Mouse (Mus musculus) stomach, postnatal 0 days (tissue): ENCODE results near the gene Pde10a. TPM values are rescaled to one million over a fixed set of nuclear protein-coding genes. Genes with fewer than 3 reads are reported as not detected.

Source experiments
- ATAC-seq: fragments of 200-750 bp; cut with Nextera tagmentation; 2 replicates; pipeline ENCODE4 v1.8.0; 2017; ENCODE audit not compliant: low FRiP score, low TSS enrichment
- DNase-seq: peaks from one replicate; pipeline ENCODE4 v3.0.0-alpha.2; 2016; ENCODE audit warnings: low spot score
- H3K27ac ChIP-seq: fragments of 300-500 bp; sonication (generic); replicated peaks from 2 replicates; pipeline ENCODE4 v1.5.1; 2014; ENCODE audit warnings: mild to moderate bottlenecking, control low read depth
- H3K27me3 ChIP-seq: fragments of 300-500 bp; sonication (generic); 2 replicates; pipeline ENCODE4 v1.6.1; 2014; ENCODE audit warnings: low read length; ENCODE audit not compliant: control insufficient read depth, insufficient read depth
- H3K36me3 ChIP-seq: fragments of 300-500 bp; sonication (generic); 2 replicates; pipeline ENCODE4 v1.6.1; 2014; ENCODE audit warnings: low read length, mixed read lengths; ENCODE audit not compliant: control insufficient read depth, insufficient read depth
- H3K4me1 ChIP-seq: fragments of 300-500 bp; sonication (generic); replicated peaks from 2 replicates; pipeline ENCODE4 v1.6.1; 2014; ENCODE audit warnings: antibody characterized with exemption; ENCODE audit not compliant: control insufficient read depth, insufficient read depth
- H3K4me2 ChIP-seq: fragments of 300-500 bp; sonication (generic); replicated peaks from 2 replicates; pipeline ENCODE4 v1.6.1; 2014; ENCODE audit warnings: low read depth, mild to moderate bottlenecking, control low read depth, moderate library complexity
- H3K4me3 ChIP-seq: fragments of 300-500 bp; sonication (generic); 2 replicates; pipeline ENCODE4 v1.5.1; 2014; ENCODE audit warnings: low read depth, low read length, control low read depth
- H3K9ac ChIP-seq: fragments of 300-500 bp; sonication (generic); 2 replicates; pipeline ENCODE4 v1.6.1; 2014; ENCODE audit warnings: mild to moderate bottlenecking, low read length, control low read depth, mixed read lengths
- H3K9me3 ChIP-seq: fragments of 300-500 bp; sonication (generic); 2 replicates; pipeline ENCODE4 v1.6.1; 2016; ENCODE audit warnings: low read length; ENCODE audit not compliant: control insufficient read depth
- CTCF ChIP-seq: IDR thresholded peaks from 2 replicates; pipeline ENCODE4 v1.5.1; 2016; ENCODE audit warnings: antibody characterized with exemption, low read depth, mild to moderate bottlenecking, moderate library complexity
- EP300 ChIP-seq: optimal IDR thresholded peaks from 2 replicates; pipeline ENCODE3; 2016; ENCODE audit warnings: antibody characterized with exemption
- WGBS: fragments of 180-500 bp; shearing (Covaris S2); extraction: QIAGEN DNeasy Blood & Tissue Kit; methylation state at CpG from one replicate; pipeline ENCODE4 v1.1.7; 2014; 5-methylcytosine and 5-hydroxymethylcytosine counted together
- polyA plus RNA-seq: library from polyadenylated mRNA; unstranded; fragments of >200 nt; fragmentation: Nextera tagmentation; extraction: Ambion mirVana; gene quantifications from 2 replicates; pipeline ENCODE4 v1.2.1, GENCODE M21; 2015

The Pde10a gene
- polyA plus RNA-seq, 1 experiment from 2014 or later: 0.69 TPM

- TF ChIP-seq CTCF (no peak), EP300 (no peak)
- Histone ChIP-seq H3K27me3 (no peaks in the 10 kb centered on the region), H3K4me2 (no peak overlapping the region), H3K27ac (no peak overlapping the region), H3K4me1 (no peaks in the 10 kb centered on the region), H3K9ac (no peak overlapping the region), H3K4me3 (no peak overlapping the region), H3K9me3 (no peaks in the 10 kb centered on the region), H3K36me3 (no peaks in the 10 kb centered on the region)
- WGBS: 46% methylated on average over 2 of the region's 2 CpGs
- DNase-seq (no peak), ATAC-seq (no peak)
These were observed 452.1 kb downstream of the Pde10a start for GRCm38 (mm10) chr17:8977271-8977670.

DNA sequence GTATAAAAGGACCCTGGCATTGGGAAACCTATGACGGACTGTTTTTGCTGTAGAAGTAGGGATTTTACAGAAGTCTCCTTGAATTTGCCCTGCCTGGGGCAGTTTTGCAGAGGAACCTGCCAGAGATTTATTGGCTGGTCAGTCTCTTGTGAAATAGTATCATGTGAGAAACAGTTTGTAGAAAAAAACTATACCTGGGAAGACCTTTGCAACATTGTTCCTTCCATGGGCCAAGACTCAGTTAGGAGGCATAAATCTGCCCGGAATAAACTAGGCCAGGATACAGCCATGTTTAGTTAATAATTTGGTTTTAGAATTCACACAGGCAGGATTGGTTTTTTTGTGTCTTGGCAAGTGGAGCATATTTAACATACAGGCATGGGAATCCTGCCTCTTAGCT is 458.4 kb downstream of the Pde10a start:
- Histone ChIP-seq H3K4me2 (no peak overlapping the region), H3K9ac (no peak overlapping the region), H3K4me1 (no peaks in the 10 kb centered on the region), H3K36me3 (no peaks in the 10 kb centered on the region), H3K27ac (no peak overlapping the region), H3K9me3 (no peaks in the 10 kb centered on the region), H3K27me3 (no peaks in the 10 kb centered on the region), H3K4me3 (no peak overlapping the region)
- TF ChIP-seq EP300 (no peak), CTCF (no peak)
- no peak for ATAC-seq
- WGBS: 77% methylated on average over 2 of the region's 2 CpGs
- DNase-seq: no peak

GRCm38 (mm10) chr17:8985714-8986113 is 460.5 kb downstream of the Pde10a start:
- 40% methylated on average over 5 of the region's 5 CpGs for WGBS
- ATAC-seq (no peak), DNase-seq (no peak)
- Histone ChIP-seq H3K4me3 (no peak overlapping the region), H3K9ac (no peak overlapping the region), H3K36me3 (no peaks in the 10 kb centered on the region), H3K27ac (no peak overlapping the region), H3K27me3 (no peaks in the 10 kb centered on the region), H3K4me2 (no peak overlapping the region), H3K4me1 (no peaks in the 10 kb centered on the region), H3K9me3 (no peaks in the 10 kb centered on the region)
- TF ChIP-seq CTCF (no peak), EP300 (no peak)

DNA sequence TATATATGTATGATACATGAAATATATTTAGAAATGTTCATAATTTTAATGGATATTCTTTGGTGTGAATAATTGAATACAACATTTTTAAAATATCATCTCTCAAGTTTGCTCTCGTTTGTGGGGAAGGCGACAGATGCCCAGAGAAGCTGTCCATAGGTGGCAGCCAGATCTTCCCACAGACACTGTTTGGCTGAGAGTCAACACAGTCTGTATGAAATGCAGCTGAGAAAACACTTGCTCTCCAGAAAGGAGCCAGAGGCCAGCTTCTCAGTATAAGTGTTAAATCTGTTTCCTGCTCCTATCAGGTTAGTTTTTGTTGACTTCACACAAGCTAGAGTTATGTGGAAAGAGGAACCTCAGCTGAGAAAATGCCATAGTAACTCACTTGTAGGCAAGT is 461.4 kb downstream of the Pde10a start:
- no peaks in the 10 kb centered on the region for H3K36me3 ChIP-seq
- no peak overlapping the region for H3K9ac ChIP-seq
- H3K27ac ChIP-seq: no peak overlapping the region
- DNase-seq (no peak), ATAC-seq (no peak)
- no peak overlapping the region for H3K4me3 ChIP-seq
- no peaks in the 10 kb centered on the region for H3K27me3 ChIP-seq
- no peak overlapping the region for H3K4me2 ChIP-seq
- 75% methylated on average over 2 of the region's 2 CpGs for WGBS
- no peaks in the 10 kb centered on the region for H3K9me3 ChIP-seq
- TF ChIP-seq EP300: no peak
- TF ChIP-seq CTCF: no peak
- H3K4me1 ChIP-seq: no peaks in the 10 kb centered on the region

DNA sequence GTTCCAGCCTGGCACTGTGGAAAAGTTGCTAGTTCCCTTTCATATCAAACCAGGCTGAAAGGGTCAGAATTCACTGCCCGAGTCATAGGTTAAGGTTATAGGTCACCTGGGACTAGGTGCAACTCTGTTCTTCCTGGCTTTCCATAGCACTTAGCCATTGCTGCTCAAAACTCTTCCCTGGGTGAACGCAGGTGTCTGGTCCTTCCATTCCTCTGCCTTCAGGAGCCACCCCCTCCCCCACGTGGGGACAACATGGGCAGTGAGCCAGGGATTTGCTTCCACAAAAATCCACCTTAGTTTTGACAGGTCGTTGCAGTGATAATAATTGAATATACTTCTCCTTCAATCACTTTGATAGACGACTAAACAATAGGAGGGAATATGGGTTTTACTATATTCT is 462.2 kb downstream of the Pde10a start:
- Histone ChIP-seq H3K27ac (no peak overlapping the region), H3K27me3 (no peaks in the 10 kb centered on the region), H3K9me3 (no peaks in the 10 kb centered on the region), H3K4me3 (no peak overlapping the region), H3K36me3 (no peaks in the 10 kb centered on the region), H3K4me1 (no peaks in the 10 kb centered on the region), H3K4me2 (no peak overlapping the region), H3K9ac (no peak overlapping the region)
- DNase-seq (no peak), ATAC-seq (0 out of 2 replicates have a peak, but pooled peaks have one; percentile 18)
- 72% methylated on average over 5 of the region's 5 CpGs for WGBS
- TF ChIP-seq CTCF (no peak), EP300 (no peak)

DNA sequence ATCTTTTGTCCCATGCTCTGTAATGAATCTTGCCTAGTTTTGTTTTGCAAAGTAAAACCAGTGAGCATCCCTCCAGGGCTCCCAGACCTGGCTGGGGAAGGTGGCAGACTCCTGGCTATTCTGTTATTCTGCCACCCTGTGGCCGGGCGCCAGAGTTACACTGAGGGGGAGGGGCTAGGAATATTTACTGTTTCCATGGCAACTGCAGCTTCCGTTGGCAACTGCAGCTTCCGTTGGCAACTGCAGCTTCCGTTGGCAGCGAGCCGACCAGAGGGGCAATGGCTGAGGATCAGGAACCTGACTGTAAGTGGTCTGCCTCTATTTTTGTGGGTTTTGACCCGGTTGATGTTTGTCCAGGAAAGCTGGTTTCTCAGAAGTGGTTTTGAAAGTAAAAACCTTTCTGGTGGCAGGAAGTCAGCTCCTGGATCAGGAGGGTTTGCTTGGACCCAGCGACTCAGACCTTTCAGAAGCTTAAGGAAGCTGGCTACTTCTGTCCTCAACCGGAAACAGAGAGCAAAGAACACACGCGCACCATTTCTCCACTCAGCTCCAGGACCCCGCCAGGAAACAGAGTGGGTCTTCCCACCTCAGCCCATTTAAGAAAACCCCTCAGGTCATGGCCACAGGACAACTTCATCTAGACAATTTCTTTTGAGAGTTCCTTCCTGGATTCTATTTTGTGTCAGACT is 463.1 kb downstream of the Pde10a start, which contains the start of gene 1700010I14Rik:
TSS of gene 1700010I14Rik (plus strand) at position 215 of the 689 bp plus-strand sequence.
- DNase-seq: peak; percentile 75
- Histone ChIP-seq H3K4me1 (no peaks in the 10 kb centered on the region), H3K4me2 (peak within 1 kb of the TSS; percentile 45), H3K36me3 (no peaks in the 10 kb centered on the region), H3K9ac (0 out of 2 replicates have a peak within 1 kb of the TSS, but pooled peaks have one; percentile 18), H3K9me3 (no peaks in the 10 kb centered on the region), H3K27me3 (no peaks in the 10 kb centered on the region), H3K27ac (no peak within 1 kb of the TSS), H3K4me3 (peak within 1 kb of the TSS; percentile 24)
- WGBS: 4% methylated on average over 13 of the region's 13 CpGs
- no peak for TF ChIP-seq EP300
- peak; percentile 74 for TF ChIP-seq CTCF
- ATAC-seq: peak; percentile 65; the same call in 1 of the 2 replicates
